Mouse (Mus musculus) MEL (cell line): Measurements from ENCODE around the gene Cul9. TPM values are rescaled to one million over a fixed set of nuclear protein-coding genes. Genes with fewer than 3 reads are reported as not detected.

ENCODE experiments used
- DNase-seq: peaks from one replicate; pipeline ENCODE4 v3.0.0; 2011; ENCODE audit warnings: low read depth, low spot score
- H3K27ac ChIP-seq: 2 replicates; pipeline ENCODE4 v1.5.1; 2012; ENCODE audit warnings: low read depth, mild to moderate bottlenecking, control low read depth, low read length, moderate library complexity; ENCODE audit not compliant: control insufficient read depth
- H3K27me3 ChIP-seq, 2 experiments: fragments of 150-350 bp in 1 of 2; sonication (generic) in 1 of 2; 2 replicates each; pipeline ENCODE4 v1.6.1; 2012; ENCODE audit warnings: low read length in 2 of 2, mild to moderate bottlenecking in 2 of 2, improper control_type of control experiment in 1 of 2, moderate library complexity in 1 of 2; ENCODE audit not compliant: insufficient read depth in 2 of 2, control insufficient read depth in 1 of 2
- H3K36me3 ChIP-seq, 2 experiments: 2 replicates each; pipeline ENCODE4 v1.6.1; 2012 to 2014; ENCODE audit warnings: low read length in 2 of 2, improper control_type of control experiment in 1 of 2, inconsistent platforms in 1 of 2, mild to moderate bottlenecking in 1 of 2; ENCODE audit not compliant: insufficient read depth in 2 of 2, control insufficient read depth in 1 of 2
- H3K4me1 ChIP-seq, 2 experiments: fragments of 150-350 bp in 1 of 2; sonication (generic) in 1 of 2; 2 replicates each; pipeline ENCODE4 v1.6.1; 2012; ENCODE audit warnings: low read length in 2 of 2, improper control_type of control experiment in 1 of 2, mild to moderate bottlenecking in 1 of 2; ENCODE audit not compliant: insufficient read depth in 2 of 2, control insufficient read depth in 1 of 2
- H3K4me3 ChIP-seq, 2 experiments: fragments of 150-350 bp in 1 of 2; sonication (generic) in 1 of 2; 2 replicates each; pipeline ENCODE4 v1.5.1; 2012; ENCODE audit warnings: low read depth in 2 of 2, low read length in 2 of 2, mild to moderate bottlenecking in 2 of 2, moderate library complexity in 2 of 2, control low read depth in 1 of 2, improper control_type of control experiment in 1 of 2; ENCODE audit not compliant: control insufficient read depth in 1 of 2, insufficient read depth in 1 of 2
- H3K79me2 ChIP-seq: 2 replicates; pipeline ENCODE4 v1.6.1; 2012; ENCODE audit warnings: mild to moderate bottlenecking, low read length, moderate library complexity; ENCODE audit not compliant: control insufficient read depth, poor library complexity, insufficient read depth
- H3K9ac ChIP-seq: 2 replicates; pipeline ENCODE4 v1.6.1; 2012; ENCODE audit warnings: low read depth, mild to moderate bottlenecking, control low read depth, low read length, moderate library complexity; ENCODE audit not compliant: control insufficient read depth, poor library complexity, severe bottlenecking
- H3K9me3 ChIP-seq: fragments of 150-350 bp; sonication (generic); replicated peaks from 2 replicates; pipeline ENCODE4 v1.6.1; 2012; ENCODE audit warnings: mild to moderate bottlenecking, low read length, improper control_type of control experiment, moderate library complexity; ENCODE audit not compliant: insufficient read depth
- CHD2 ChIP-seq: IDR thresholded peaks from 2 replicates; pipeline ENCODE4 v1.6.1; 2011; ENCODE audit warnings: low read length, improper control_type of control experiment
- CTCF ChIP-seq, 3 experiments: IDR thresholded peaks in 2 of 3; conservative IDR thresholded peaks in 1 of 3; 2 replicates each; pipeline ENCODE4 v1.5.1; 2011 to 2012; ENCODE audit warnings: low read length in 3 of 3, low read depth in 2 of 3, mild to moderate bottlenecking in 2 of 3, improper control_type of control experiment in 1 of 3, inconsistent platforms in 1 of 3, mixed read lengths in 1 of 3, moderate library complexity in 1 of 3; ENCODE audit not compliant: control insufficient read depth in 1 of 3, insufficient read depth in 1 of 3, poor library complexity in 1 of 3, severe bottlenecking in 1 of 3
- ELF1 ChIP-seq: IDR thresholded peaks from 2 replicates; pipeline ENCODE4 v1.6.1; 2014; ENCODE audit warnings: low read depth, mild to moderate bottlenecking, inconsistent platforms, low read length, improper control_type of control experiment, moderate library complexity
- GABPA ChIP-seq: IDR thresholded peaks from 2 replicates; pipeline ENCODE4 v1.6.1; 2012; ENCODE audit warnings: low read depth, mild to moderate bottlenecking, inconsistent platforms, low read length, improper control_type of control experiment, moderate library complexity
- HCFC1 ChIP-seq: IDR thresholded peaks from 2 replicates; pipeline ENCODE4 v1.6.1; 2012; ENCODE audit warnings: low read depth, mild to moderate bottlenecking, inconsistent platforms, low read length, improper control_type of control experiment, moderate library complexity
- MAFK ChIP-seq: IDR thresholded peaks from 2 replicates; pipeline ENCODE4 v1.6.1; 2011; ENCODE audit warnings: low read depth, mild to moderate bottlenecking, low read length, improper control_type of control experiment, borderline replicate concordance
- MAZ ChIP-seq: IDR thresholded peaks from 2 replicates; pipeline ENCODE4 v1.6.1; 2012; ENCODE audit warnings: low read depth, mild to moderate bottlenecking, inconsistent platforms, low read length, improper control_type of control experiment
- MXI1 ChIP-seq: IDR thresholded peaks from 2 replicates; pipeline ENCODE4 v1.6.1; 2011; ENCODE audit warnings: mild to moderate bottlenecking, low read depth, low read length, improper control_type of control experiment
- MYB ChIP-seq: IDR thresholded peaks from 2 replicates; pipeline ENCODE4 v1.6.1; 2011; ENCODE audit warnings: mild to moderate bottlenecking, low read depth, low read length, improper control_type of control experiment
- POLR2AphosphoS2 ChIP-seq: IDR thresholded peaks from 2 replicates; pipeline ENCODE4 v1.6.1; 2011; ENCODE audit warnings: low read length, improper control_type of control experiment
- RAD21 ChIP-seq: IDR thresholded peaks from 2 replicates; pipeline ENCODE4 v1.6.1; 2011; ENCODE audit warnings: mild to moderate bottlenecking, low read depth, low read length, improper control_type of control experiment
- SMC3 ChIP-seq: IDR thresholded peaks from 2 replicates; pipeline ENCODE4 v1.6.1; 2011; ENCODE audit warnings: low read depth, low read length, improper control_type of control experiment
- TAL1 ChIP-seq: IDR thresholded peaks from 2 replicates; pipeline ENCODE4 v1.6.1; 2012; ENCODE audit warnings: mild to moderate bottlenecking, inconsistent platforms, low read length, moderate library complexity, mixed read lengths
- TBP ChIP-seq: IDR thresholded peaks from 2 replicates; pipeline ENCODE4 v1.8.0; 2011; ENCODE audit warnings: low read depth, low read length, improper control_type of control experiment
- TCF12 ChIP-seq: IDR thresholded peaks from 2 replicates; pipeline ENCODE4 v1.6.1; 2014; ENCODE audit warnings: low read depth, mild to moderate bottlenecking, inconsistent platforms, low read length, improper control_type of control experiment, moderate library complexity
- UBTF ChIP-seq: IDR thresholded peaks from 2 replicates; pipeline ENCODE4 v1.6.1; 2012; ENCODE audit warnings: low read depth, mild to moderate bottlenecking, inconsistent platforms, low read length, improper control_type of control experiment, moderate library complexity, borderline replicate concordance; ENCODE audit not compliant: insufficient read depth
- USF1 ChIP-seq: IDR thresholded peaks from 2 replicates; pipeline ENCODE4 v1.6.1; 2014; ENCODE audit warnings: low read depth, mild to moderate bottlenecking, inconsistent platforms, low read length, improper control_type of control experiment, moderate library complexity
- USF2 ChIP-seq, 2 experiments: IDR thresholded peaks; 2 replicates each; pipeline ENCODE4 v1.6.1; 2011 to 2012; ENCODE audit warnings: improper control_type of control experiment in 2 of 2, low read length in 2 of 2, borderline replicate concordance in 1 of 2, inconsistent platforms in 1 of 2, low read depth in 1 of 2, mild to moderate bottlenecking in 1 of 2; ENCODE audit not compliant: insufficient read depth in 1 of 2
- ZC3H11A ChIP-seq: IDR thresholded peaks from 2 replicates; pipeline ENCODE4 v1.6.1; 2012; ENCODE audit warnings: low read depth, mild to moderate bottlenecking, inconsistent platforms, low read length, improper control_type of control experiment
- ZKSCAN1 ChIP-seq: IDR thresholded peaks from 2 replicates; pipeline ENCODE4 v1.6.1; 2012; ENCODE audit warnings: low read depth, mild to moderate bottlenecking, inconsistent platforms, low read length, improper control_type of control experiment, moderate library complexity
- polyA plus RNA-seq, 2 experiments: library from polyadenylated mRNA; stranded (reverse) in 1 of 2; unstranded in 1 of 2; fragments of >175 nt in 1 of 2; fragments of >200 nt in 1 of 2; gene quantifications; 2 replicates each; pipeline versions ENCODE4 v1.2.1 to v1.2.4; 2012; ENCODE audit warnings: low replicate concordance in 2 of 2, low read depth in 1 of 2; ENCODE audit not compliant: insufficient read length in 2 of 2, insufficient read depth in 1 of 2, missing spikeins in 1 of 2
- total RNA-seq: library from RNA; depleted of rRNA; stranded (reverse); fragments of 300-350 nt; gene quantifications from 2 replicates; pipeline ENCODE4 v1.2.3, GENCODE M21; 2012

Cul9 gene
- total and polyA plus RNA-seq, 3 experiments: 3.6 to 10.7 TPM; not detected in 1

- TF ChIP-seq MAZ (peak; percentile 93), MYB (no peak), TCF12 (peak; percentile 29), ZC3H11A (no peak), ZKSCAN1 (no peak), HCFC1 (peak; percentile 77), TBP (peak; percentile 91), USF2 (IDR thresholded peaks at IDR 0.05; ENCODE audit: borderline replicate concordance in 1 of 2, insufficient read depth in 1 of 2, low read depth in 1 of 2, low read length in 2 of 2) (no peak), RAD21 (no peak), USF1 (no peak), GABPA (no peak), MAFK (no peak)
These were observed 9.7 kb upstream of the Cul9 start, which contains the start of gene Srf (continued) for GRCm38 (mm10) chr17:46555673-46556583.

GRCm38 (mm10) chr17:46554977-46555672, 8.9 kb upstream of the Cul9 start:
- Histone ChIP-seq H3K27ac (0 out of 2 replicates have a peak overlapping the region, but pooled peaks have one; percentile 27), H3K9me3 (no peaks in the 10 kb centered on the region), H3K27me3 (no peaks in the 10 kb centered on the region), H3K36me3 (peaks cover 0 to 9% of the 10 kb centered on the region in 2 experiments; a peak in 3 of 4 replicates), H3K79me2 (peaks cover 26% of the 10 kb centered on the region)
- TF ChIP-seq MXI1: no peak
- 0 out of 2 replicates have a peak, but pooled peaks have one; percentile 85 for TF ChIP-seq UBTF
- TF ChIP-seq, all 39 proteins: peak for 1
- H3K4me3 ChIP-seq: peak overlapping the region; percentile 74 to 82
- DNase-seq: peak; percentile 45
- peak overlapping the region; percentile 99 for H3K9ac ChIP-seq
- H3K4me1 ChIP-seq: peaks cover 2 to 14% of the 10 kb centered on the region in 2 experiments; a peak in 3 of 4 replicates

GRCm38 (mm10) chr17:46554646-46554976, 8.4 kb upstream of the Cul9 start:
- DNase-seq: peak; percentile 54
- peaks cover 2 to 14% of the 10 kb centered on the region in 2 experiments; a peak in 3 of 4 replicates for H3K4me1 ChIP-seq
- H3K9me3 ChIP-seq: no peaks in the 10 kb centered on the region
- peaks cover 0 to 9% of the 10 kb centered on the region in 2 experiments; a peak in 3 of 4 replicates for H3K36me3 ChIP-seq
- H3K9ac ChIP-seq: peak overlapping the region; percentile 99
- H3K27ac ChIP-seq: no peak overlapping the region
- no peaks in the 10 kb centered on the region for H3K27me3 ChIP-seq
- peaks cover 26% of the 10 kb centered on the region for H3K79me2 ChIP-seq
- TF ChIP-seq TAL1 (no peak), MAFK (no peak), SMC3 (no peak), UBTF (no peak), TCF12 (no peak), MAZ (no peak), CTCF (IDR thresholded peaks at IDR 0.05 in 2 of 3, conservative IDR thresholded peaks at IDR 0.05 in 1 of 3; ENCODE audit: control insufficient read depth in 1 of 3, insufficient read depth in 1 of 3, low read depth in 2 of 3, low read length in 3 of 3, poor library complexity in 1 of 3, severe bottlenecking in 1 of 3) (no peak), GABPA (no peak), ELF1 (no peak), POLR2AphosphoS2 (no peak), CHD2 (no peak)
- peak overlapping the region; percentile 74 to 82 for H3K4me3 ChIP-seq
